Mouse (Mus musculus) kidney, postnatal 4 days (tissue): ENCODE measurements at regions not wholly inside any gene's neighbourhood (a gene's known extent, or its start where the extent isn't known, plus 50 kb on each side); places are given as distances from the start of the nearest gene placed in this dataset.

Experiments
- DNase-seq, 2 experiments: peaks; one replicate each; pipeline ENCODE4 v3.0.0; 2021; ENCODE audit warnings: mixed read lengths in 2 of 2

DNA sequence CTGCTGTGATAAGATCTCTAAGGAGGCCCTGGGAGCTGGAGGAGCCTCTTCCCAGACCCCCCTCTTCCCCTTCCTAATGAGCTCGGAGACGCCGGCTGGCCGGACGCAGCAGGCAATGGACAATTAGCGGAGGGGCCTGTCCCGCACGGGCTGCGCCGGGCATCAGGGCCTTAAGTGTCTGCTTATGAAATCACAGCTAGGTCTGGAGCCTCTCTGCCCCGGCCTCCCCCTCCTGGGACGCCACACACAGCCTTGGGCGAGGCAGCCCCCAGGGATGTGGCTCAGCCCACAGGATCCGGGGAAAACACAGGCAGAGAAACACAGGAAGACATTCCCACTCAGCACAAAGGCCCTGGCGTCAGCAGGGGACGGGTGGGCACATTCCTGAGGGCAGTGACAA, 420.6 kb downstream of the Med13l start:
- peak; percentile 47 to 65 for DNase-seq

DNA sequence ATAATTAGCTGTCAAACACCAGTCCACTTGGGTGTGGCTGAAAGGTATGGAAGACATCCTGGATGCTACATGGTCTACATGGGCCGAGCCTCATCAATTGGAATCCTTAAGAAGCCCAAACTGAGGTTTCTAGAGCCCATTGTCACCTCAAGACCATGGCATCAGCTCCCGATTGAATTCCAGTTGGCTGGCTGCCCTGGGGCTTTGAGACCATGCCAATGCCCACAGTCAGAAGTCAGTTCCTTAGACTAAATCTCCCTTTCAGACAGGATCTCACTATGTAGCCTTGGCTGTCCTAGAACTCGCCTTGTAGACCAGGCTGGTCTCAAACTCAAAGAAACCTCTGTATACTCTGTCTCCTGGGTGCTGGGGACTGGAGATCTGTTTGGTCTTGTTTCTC, 423.8 kb downstream of the Med13l start:
- no peak for DNase-seq

DNA sequence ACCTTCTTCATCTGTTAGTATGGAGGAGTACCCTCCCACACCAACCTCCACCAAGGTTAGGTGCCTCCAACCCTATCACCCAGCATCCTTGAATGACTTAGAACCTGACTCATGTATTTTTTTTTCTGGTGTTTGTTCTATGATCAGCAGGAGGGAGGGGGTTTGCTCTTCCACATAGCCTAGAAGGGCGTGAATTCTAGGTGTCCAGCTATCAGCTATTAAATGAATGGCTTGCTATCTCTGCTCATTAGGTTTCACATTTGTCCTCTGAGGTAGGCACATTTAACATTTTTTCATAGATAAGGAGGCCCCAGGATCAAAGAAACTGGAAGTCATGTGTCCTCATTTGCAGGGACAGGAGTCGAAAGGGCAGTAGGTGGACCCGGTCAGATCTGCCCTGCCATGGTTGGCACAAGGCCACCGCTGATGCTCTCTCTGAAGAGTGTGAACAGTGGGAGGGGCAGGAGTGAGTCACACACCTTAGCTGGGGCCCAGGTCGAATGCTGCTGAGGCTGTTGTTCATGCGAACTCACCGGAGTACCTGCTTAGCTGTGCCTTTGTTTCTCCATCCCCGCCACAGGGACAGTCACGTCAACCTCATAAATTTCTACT, 424.4 kb downstream of the Med13l start:
- DNase-seq: peak in 1 of 2 experiments; percentile 34

GRCm38 (mm10) chr5:118987376-118988000, 427.0 kb downstream of the Med13l start:
- DNase-seq: no peak

- no peak for DNase-seq
These were observed 438.6 kb downstream of the Med13l start for GRCm38 (mm10) chr5:118999124-118999523.

- peak; percentile 29 to 40 for DNase-seq
These were observed 445.5 kb downstream of the Med13l start for GRCm38 (mm10) chr5:119005825-119006471.

GRCm38 (mm10) chr5:119010048-119010447, 449.6 kb downstream of the Med13l start:
- DNase-seq: peak; percentile 17 to 27

DNA sequence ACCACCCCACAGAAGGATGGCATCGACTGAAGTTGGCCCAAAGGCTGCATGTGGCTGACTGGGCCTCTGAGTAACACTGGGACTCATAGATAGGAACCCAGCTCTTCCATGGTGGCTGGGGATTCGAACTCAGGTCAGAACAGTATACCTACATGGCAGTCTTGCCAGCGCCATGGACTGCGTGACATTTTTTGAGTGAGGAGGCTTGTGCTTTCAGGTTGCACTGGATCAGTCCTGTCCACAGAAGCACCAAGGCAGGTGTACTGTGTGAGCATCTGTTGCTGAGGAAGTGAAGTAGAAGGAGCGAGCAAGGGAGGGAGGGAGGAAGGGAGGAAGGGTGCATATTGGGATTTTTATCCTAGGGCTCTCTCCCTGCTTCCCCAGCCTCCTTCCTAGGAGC, 454.7 kb downstream of the Med13l start:
- DNase-seq: no peak

DNA sequence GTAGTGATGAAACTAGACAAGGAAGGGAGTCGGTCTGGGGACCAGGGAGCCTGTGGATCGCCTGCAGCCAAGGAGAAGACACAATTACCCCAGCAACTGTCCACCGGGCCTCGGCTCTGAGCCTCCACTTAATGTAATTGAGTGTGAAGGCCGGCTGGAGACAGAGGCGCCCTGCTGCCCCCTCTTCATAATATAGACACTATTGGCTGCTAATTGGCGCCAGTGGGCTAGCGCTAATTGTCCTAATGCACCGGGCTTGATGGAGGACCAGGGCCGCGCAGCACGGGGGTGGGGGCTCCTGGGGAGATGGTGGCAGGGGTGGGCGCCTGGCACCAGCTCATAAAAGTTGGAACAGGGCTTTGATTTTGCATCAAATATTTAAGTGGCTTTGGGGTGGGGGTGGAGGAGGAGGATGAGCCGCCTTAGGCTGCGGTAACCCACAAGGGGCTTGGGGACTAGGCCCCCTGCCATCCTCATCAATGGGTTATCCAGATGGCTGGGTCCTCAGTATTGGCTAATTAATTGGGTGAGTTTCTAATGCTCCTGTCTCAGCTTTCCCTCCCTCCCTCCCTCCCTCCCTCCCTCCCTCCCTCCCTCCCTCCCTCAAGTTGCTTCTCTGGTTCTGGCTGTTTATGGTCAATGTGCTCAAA, 455.3 kb downstream of the Med13l start:
- DNase-seq: no peak

DNA sequence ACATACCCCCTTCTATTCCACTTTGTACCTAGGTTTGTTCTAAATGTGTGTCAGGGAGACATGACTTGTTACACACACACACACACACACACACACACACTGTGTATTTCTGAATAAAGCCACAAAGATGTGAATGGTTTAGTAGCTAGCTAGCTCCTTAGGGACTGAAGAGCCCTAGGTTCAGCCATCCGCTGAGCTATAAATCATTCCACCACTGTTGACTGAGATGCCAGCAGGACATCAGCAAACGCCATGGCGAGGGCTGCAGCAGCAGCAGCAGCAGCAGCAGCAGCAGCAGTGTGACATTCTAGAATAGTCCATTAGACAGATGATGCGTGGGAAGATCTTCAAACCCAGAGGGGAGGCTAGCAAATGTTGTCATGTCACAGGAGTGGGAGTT, 455.9 kb downstream of the Med13l start:
- no peak for DNase-seq

DNA sequence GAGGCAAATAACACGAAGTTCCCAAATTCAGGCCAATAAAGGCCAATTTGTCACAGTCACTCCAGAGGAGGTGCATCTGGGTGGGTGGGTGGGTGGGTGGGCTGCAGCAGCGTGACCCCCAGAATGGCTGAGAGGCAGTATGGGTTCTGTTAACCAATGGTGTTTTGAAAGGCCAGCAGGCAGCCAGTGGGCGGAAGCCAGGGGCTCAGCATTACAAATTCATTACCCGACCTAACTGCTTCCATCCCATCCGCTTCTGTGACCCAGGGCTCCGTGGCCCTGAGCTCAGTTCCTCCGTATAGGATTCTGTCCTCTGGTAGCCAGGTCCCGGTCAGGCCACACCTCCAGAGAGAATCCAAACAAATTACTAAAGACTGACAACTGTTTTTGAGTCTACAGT, 463.5 kb downstream of the Med13l start:
- DNase-seq: no peak

DNA sequence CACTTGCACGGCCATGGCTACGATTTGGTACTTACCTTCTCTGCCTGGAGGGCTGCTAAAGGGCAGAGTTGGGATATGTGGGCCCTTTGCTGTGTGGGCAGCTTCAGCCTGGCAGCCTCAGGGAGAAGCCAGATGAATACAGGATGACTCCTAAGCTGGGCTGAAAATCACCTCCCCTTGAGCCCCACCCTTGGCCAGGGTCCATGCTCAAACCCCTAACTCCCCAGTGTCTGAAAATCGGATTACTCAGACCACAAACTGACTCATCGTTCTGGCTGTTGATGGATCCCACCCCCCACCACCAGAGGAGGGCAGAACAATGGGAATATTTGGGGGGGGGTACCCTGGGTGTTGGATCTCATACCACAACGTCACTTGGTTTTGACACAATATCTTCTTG, 471.6 kb downstream of the Med13l start:
- DNase-seq: no peak

DNA sequence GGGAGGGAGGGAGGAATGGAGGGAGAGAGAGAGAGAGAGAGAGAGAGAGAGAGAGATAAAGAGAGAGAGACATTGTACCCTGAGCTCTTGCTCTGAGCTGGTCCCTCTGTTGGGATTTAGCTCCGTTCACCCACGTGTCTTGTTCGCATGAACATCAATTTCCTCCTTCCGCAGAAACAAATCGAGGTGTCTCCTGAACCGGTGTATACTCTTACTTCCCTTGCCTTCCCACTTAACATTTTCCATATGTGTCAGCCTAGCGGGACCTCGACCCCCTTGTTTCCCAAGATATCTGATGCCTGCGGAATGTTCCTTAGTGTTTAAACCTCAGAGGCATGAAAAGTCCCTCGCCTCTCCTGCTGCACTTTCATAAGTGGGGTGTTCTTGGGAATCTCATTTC, 484.1 kb downstream of the Med13l start:
- DNase-seq: no peak

- no peak for DNase-seq
These were observed 487.1 kb downstream of the Med13l start for GRCm38 (mm10) chr5:119047581-119047980.

- DNase-seq: no peak
These were observed 492.0 kb downstream of the Med13l start for GRCm38 (mm10) chr5:119052354-119052996.

- DNase-seq: peak in 1 of 2 experiments; percentile 24
These were observed 493.3 kb downstream of the Med13l start for GRCm38 (mm10) chr5:119053738-119054137.

GRCm38 (mm10) chr5:119054393-119054792, 493.9 kb downstream of the Med13l start:
- DNase-seq: no peak

- DNase-seq: peak; percentile 39 to 55
These were observed 495.0 kb downstream of the Med13l start for GRCm38 (mm10) chr5:119055430-119055829.

GRCm38 (mm10) chr5:119057813-119058212, 497.3 kb downstream of the Med13l start:
- no peak for DNase-seq

GRCm38 (mm10) chr5:119058231-119058851, 497.9 kb downstream of the Med13l start:
- DNase-seq: peak; percentile 45 to 58

GRCm38 (mm10) chr5:119059223-119059622, 498.7 kb downstream of the Med13l start:
- no peak for DNase-seq

DNA sequence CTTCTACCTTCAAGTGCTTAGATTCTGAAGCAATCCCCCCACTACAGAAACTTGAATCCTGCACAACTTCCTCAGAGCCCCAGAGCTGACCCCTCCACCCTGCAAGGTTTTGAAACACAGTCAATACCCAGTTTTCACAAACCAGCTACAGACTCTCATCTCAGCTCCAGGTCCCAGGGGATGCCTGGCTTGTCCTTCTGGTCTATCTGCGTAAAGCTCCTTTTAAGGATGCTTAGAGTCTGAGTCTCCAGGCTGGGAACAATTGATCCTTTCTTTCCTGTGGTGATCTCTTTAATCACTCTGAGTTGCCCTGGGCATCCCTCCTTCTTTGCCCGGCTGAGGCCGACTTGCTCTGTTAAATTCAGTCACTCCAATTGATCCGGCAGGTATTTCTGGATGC, 500.4 kb downstream of the Med13l start:
- DNase-seq: no peak

GRCm38 (mm10) chr5:119062478-119062877, 502.0 kb downstream of the Med13l start:
- no peak for DNase-seq
